Comparison of ENCODE assay signal across 10 mouse cellular contexts in the genomic region with DNA sequence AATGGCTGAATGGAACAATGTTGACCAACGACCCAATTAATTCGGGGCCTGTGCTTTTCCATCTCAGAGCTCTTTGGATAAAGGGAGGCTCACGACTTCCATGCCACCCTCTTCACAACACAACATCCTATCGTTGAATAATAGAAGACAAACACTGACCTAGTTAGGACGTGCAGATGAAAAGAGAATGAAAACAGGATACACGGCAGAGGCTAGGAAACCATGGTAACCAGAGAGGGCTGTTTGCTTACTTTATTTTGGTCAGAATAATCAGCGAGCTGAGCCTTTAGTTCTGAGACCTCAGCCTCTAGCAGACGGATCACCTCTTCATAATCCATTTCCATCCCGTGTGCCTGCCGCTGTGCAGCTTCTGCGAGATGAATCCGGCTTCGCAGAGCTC.
DNase-seq lines count a peak whose midpoint lies in the region; ATAC-seq lines count a peak whose summit lies in the region.
"Had no signal": no experiment of that assay in that cellular context is flagged by ENCODE, and none has a peak within 500 bp of the region (broad histone marks: within the 10 kb centered on the region; RNA-seq: fewer than 3 reads in every experiment).

No protein-coding gene starts in this region.

- H3K4me3 ChIP-seq in hindbrain, embryonic 10.5 days = no peak overlapping the region
- H3K4me3 ChIP-seq: megakaryocyte, embryonic 14.5 days had no signal

- H3K27me3 ChIP-seq in hindbrain, embryonic 10.5 days (ENCODE audit: insufficient read depth, poor library complexity, severe bottlenecking) = peaks cover 74% of the 10 kb centered on the region
- H3K27me3 ChIP-seq: megakaryocyte, embryonic 14.5 days had no signal

- 34% methylated on average over 13 of the region's 13 CpGs for WGBS in hindbrain, embryonic 10.5 days

- no peak for ATAC-seq in erythroid progenitor cell, adult 5-6 weeks (replicated peaks; ENCODE audit: low FRiP score, poor library complexity, severe bottlenecking)

- H3K9me3 ChIP-seq in hindbrain, embryonic 10.5 days = no peaks in the 10 kb centered on the region

- H3K36me3 ChIP-seq in hindbrain, embryonic 10.5 days = peaks cover 27% of the 10 kb centered on the region

- H3K27ac ChIP-seq in hindbrain, embryonic 10.5 days = no peak overlapping the region

- peak; percentile 2 for DNase-seq in cerebellum, adult 8-10 months
- DNase-seq in cerebellum, postnatal 14 days = no peak
- DNase-seq in hindbrain, embryonic 10.5 days (ENCODE audit: low spot score) = peak; percentile 16
- DNase-seq in left cerebral cortex, adult 9 months (ENCODE audit: low spot score in 2 of 2) = peak; percentile 14 to 46
- DNase-seq in right cerebral cortex, adult 2 months (ENCODE audit: low spot score in 2 of 2) = peak; percentile 35 to 60
- no peak for DNase-seq in thymus, postnatal 14 days
- DNase-seq in B cell, adult 2 months = no peak
- DNase-seq: kidney, postnatal 4 days had no signal

- H3K4me1 ChIP-seq in hindbrain, embryonic 10.5 days (replicated peaks) = peaks cover 16% of the 10 kb centered on the region; the same call in 1 of the 2 replicates

Comparison
In these comparisons a context has a peak if more than half of its experiments do, and no peak if none do; other contexts are left out.
1. DNase-seq: peak in cerebellum, adult 8-10 months (single experiment), hindbrain, embryonic 10.5 days (single experiment), left cerebral cortex, adult 9 months (2 of 2) and right cerebral cortex, adult 2 months (2 of 2); none in cerebellum, postnatal 14 days (0 of 2), thymus, postnatal 14 days (single experiment) and B cell, adult 2 months (0 of 2).